Mouse (Mus musculus): ENCODE results near the gene Satb2. TPM values are rescaled to one million over a fixed set of nuclear protein-coding genes. Genes with fewer than 3 reads are reported as not detected.

Gene Satb2
- polyA plus RNA-seq, 1 experiment, result 1.8 TPM

GRCm38 (mm10) chr1:56974187-56974586 lies 4.3 kb downstream of the Satb2 start:
- no peak for TF ChIP-seq MYOG (IDR thresholded peaks at IDR 0.05; ENCODE audit: control insufficient read depth in 1 of 3, insufficient read depth in 1 of 3, insufficient read length in 2 of 3, low read depth in 2 of 3)
- TF ChIP-seq REST (IDR thresholded peaks at IDR 0.05; ENCODE audit: insufficient read depth, insufficient read length), result no peak
- no peak for TF ChIP-seq POLR2A (IDR thresholded peaks at IDR 0.05; ENCODE audit: insufficient read length, low read depth)
- no peak for TF ChIP-seq TCF3 (IDR thresholded peaks at IDR 0.05; ENCODE audit: insufficient read length, low read depth)
- TF ChIP-seq TCF12 (IDR thresholded peaks at IDR 0.05; ENCODE audit: insufficient read depth, poor library complexity, severe bottlenecking), result no peak
- TF ChIP-seq POLR2AphosphoS2 (IDR thresholded peaks at IDR 0.05; ENCODE audit: insufficient read length, low read depth), result no peak
- no peak for TF ChIP-seq MYOD1 (IDR thresholded peaks at IDR 0.05; ENCODE audit: control insufficient read depth in 1 of 3, insufficient read length in 2 of 3, low read depth in 2 of 3)
- no peak for TF ChIP-seq E2F4 (IDR thresholded peaks at IDR 0.05; ENCODE audit: insufficient read depth)
- no peak for TF ChIP-seq SRF (IDR thresholded peaks at IDR 0.05; ENCODE audit: control insufficient read depth, insufficient read length, low read depth)
- TF ChIP-seq MAX (IDR thresholded peaks at IDR 0.05; ENCODE audit: low read depth), result no peak
- no peak for TF ChIP-seq USF1 (IDR thresholded peaks at IDR 0.05; ENCODE audit: low read depth)
- no peak for TF ChIP-seq CEBPB (IDR thresholded peaks at IDR 0.05; ENCODE audit: insufficient read depth, poor library complexity, severe bottlenecking)
- H3K27me3 ChIP-seq (ENCODE audit: control insufficient read depth, insufficient read depth, insufficient read length), result no peaks in the 10 kb centered on the region
- H3K79me2 ChIP-seq (ENCODE audit: control insufficient read depth, insufficient read depth), result peaks cover 10% of the 10 kb centered on the region
- peak overlapping the region; percentile 92 for H3K4me2 ChIP-seq (ENCODE audit: low read depth)
- H3K4me3 ChIP-seq, result peak overlapping the region; percentile 75
- no peak overlapping the region for H3ac ChIP-seq (ENCODE audit: control insufficient read depth, insufficient read length)
- H3K36me3 ChIP-seq (ENCODE audit: control insufficient read depth, insufficient read depth), result no peaks in the 10 kb centered on the region

- Histone ChIP-seq H3ac (ENCODE audit: control insufficient read depth, insufficient read length) (peak overlapping the region; percentile 82), H3K36me3 (ENCODE audit: control insufficient read depth, insufficient read depth) (no peaks in the 10 kb centered on the region), H3K79me2 (ENCODE audit: control insufficient read depth, insufficient read depth) (peaks cover 13% of the 10 kb centered on the region), H3K4me2 (ENCODE audit: low read depth) (peak overlapping the region; percentile 92), H3K4me3 (peak overlapping the region; percentile 75), H3K27me3 (ENCODE audit: control insufficient read depth, insufficient read depth, insufficient read length) (no peaks in the 10 kb centered on the region)
- TF ChIP-seq REST (IDR thresholded peaks at IDR 0.05; ENCODE audit: insufficient read depth, insufficient read length), result no peak
- TF ChIP-seq E2F4 (IDR thresholded peaks at IDR 0.05; ENCODE audit: insufficient read depth), result no peak
- TF ChIP-seq POLR2A (IDR thresholded peaks at IDR 0.05; ENCODE audit: insufficient read length, low read depth), result no peak
- no peak for TF ChIP-seq TCF12 (IDR thresholded peaks at IDR 0.05; ENCODE audit: insufficient read depth, poor library complexity, severe bottlenecking)
- no peak for TF ChIP-seq MYOG (IDR thresholded peaks at IDR 0.05; ENCODE audit: control insufficient read depth in 1 of 3, insufficient read depth in 1 of 3, insufficient read length in 2 of 3, low read depth in 2 of 3)
- no peak for TF ChIP-seq MAX (IDR thresholded peaks at IDR 0.05; ENCODE audit: low read depth)
- no peak for TF ChIP-seq SRF (IDR thresholded peaks at IDR 0.05; ENCODE audit: control insufficient read depth, insufficient read length, low read depth)
- no peak for TF ChIP-seq USF1 (IDR thresholded peaks at IDR 0.05; ENCODE audit: low read depth)
- TF ChIP-seq CEBPB (IDR thresholded peaks at IDR 0.05; ENCODE audit: insufficient read depth, poor library complexity, severe bottlenecking), result no peak
- no peak for TF ChIP-seq TCF3 (IDR thresholded peaks at IDR 0.05; ENCODE audit: insufficient read length, low read depth)
These were observed 4.9 kb downstream of the Satb2 start for GRCm38 (mm10) chr1:56973593-56973950.

GRCm38 (mm10) chr1:56972950-56973592 lies 5.4 kb downstream of the Satb2 start:
- Histone ChIP-seq H3K27me3 (ENCODE audit: control insufficient read depth, insufficient read depth, insufficient read length) (no peaks in the 10 kb centered on the region), H3K79me2 (ENCODE audit: control insufficient read depth, insufficient read depth) (peaks cover 18% of the 10 kb centered on the region), H3K4me2 (ENCODE audit: low read depth) (peak overlapping the region; percentile 92), H3K4me3 (peak overlapping the region; percentile 75), H3K36me3 (ENCODE audit: control insufficient read depth, insufficient read depth) (no peaks in the 10 kb centered on the region), H3ac (ENCODE audit: control insufficient read depth, insufficient read length) (peak overlapping the region; percentile 82)
- TF ChIP-seq REST (IDR thresholded peaks at IDR 0.05; ENCODE audit: insufficient read depth, insufficient read length) (peak; percentile 37), POLR2AphosphoS2 (IDR thresholded peaks at IDR 0.05; ENCODE audit: insufficient read length, low read depth) (peak; percentile 49), POLR2A (IDR thresholded peaks at IDR 0.05; ENCODE audit: insufficient read length, low read depth) (peak; percentile 54), SRF (IDR thresholded peaks at IDR 0.05; ENCODE audit: control insufficient read depth, insufficient read length, low read depth) (no peak), USF1 (IDR thresholded peaks at IDR 0.05; ENCODE audit: low read depth) (peak; percentile 76)

GRCm38 (mm10) chr1:56972251-56972949 lies 6.0 kb downstream of the Satb2 start:
- Histone ChIP-seq H3K4me3 (peak overlapping the region; percentile 75), H3ac (ENCODE audit: control insufficient read depth, insufficient read length) (peak overlapping the region; percentile 82), H3K79me2 (ENCODE audit: control insufficient read depth, insufficient read depth) (peaks cover 23% of the 10 kb centered on the region), H3K36me3 (ENCODE audit: control insufficient read depth, insufficient read depth) (no peaks in the 10 kb centered on the region), H3K4me2 (ENCODE audit: low read depth) (peak overlapping the region; percentile 90), H3K27me3 (ENCODE audit: control insufficient read depth, insufficient read depth, insufficient read length) (no peaks in the 10 kb centered on the region)
- TF ChIP-seq SRF (IDR thresholded peaks at IDR 0.05; ENCODE audit: control insufficient read depth, insufficient read length, low read depth) (no peak), USF1 (IDR thresholded peaks at IDR 0.05; ENCODE audit: low read depth) (no peak), MYOG (IDR thresholded peaks at IDR 0.05; ENCODE audit: control insufficient read depth in 1 of 3, insufficient read depth in 1 of 3, insufficient read length in 2 of 3, low read depth in 2 of 3) (peak in 1 of 3 experiments; percentile 52), POLR2AphosphoS2 (IDR thresholded peaks at IDR 0.05; ENCODE audit: insufficient read length, low read depth) (peak; percentile 54), POLR2A (IDR thresholded peaks at IDR 0.05; ENCODE audit: insufficient read length, low read depth) (peak; percentile 67), E2F4 (IDR thresholded peaks at IDR 0.05; ENCODE audit: insufficient read depth) (no peak)

GRCm38 (mm10) chr1:56971942-56972250 lies 6.6 kb downstream of the Satb2 start:
- Histone ChIP-seq H3K4me2 (ENCODE audit: low read depth) (peak overlapping the region; percentile 90), H3K79me2 (ENCODE audit: control insufficient read depth, insufficient read depth) (peaks cover 23% of the 10 kb centered on the region), H3K36me3 (ENCODE audit: control insufficient read depth, insufficient read depth) (no peaks in the 10 kb centered on the region), H3ac (ENCODE audit: control insufficient read depth, insufficient read length) (peak overlapping the region; percentile 82), H3K27me3 (ENCODE audit: control insufficient read depth, insufficient read depth, insufficient read length) (no peaks in the 10 kb centered on the region), H3K4me3 (peak overlapping the region; percentile 75)
- TF ChIP-seq POLR2AphosphoS2 (IDR thresholded peaks at IDR 0.05; ENCODE audit: insufficient read length, low read depth), result peak; percentile 91
- no peak for TF ChIP-seq MAX (IDR thresholded peaks at IDR 0.05; ENCODE audit: low read depth)
- TF ChIP-seq TCF3 (IDR thresholded peaks at IDR 0.05; ENCODE audit: insufficient read length, low read depth), result no peak
- peak; percentile 88 for TF ChIP-seq POLR2A (IDR thresholded peaks at IDR 0.05; ENCODE audit: insufficient read length, low read depth)
